Mouse (Mus musculus) embryonic facial prominence, embryonic 13.5 days (tissue): ENCODE data around the gene Fscn2. TPM values are rescaled to one million over a fixed set of nuclear protein-coding genes. Genes with fewer than 3 reads are reported as not detected.
"Not testable (repeated sequence)": the region's sequence is repeated elsewhere in the genome, so short reads cannot be mapped to it uniquely, and the experiment has no call there.

Experiments used
- ATAC-seq: fragments of 200-750 bp; cut with Nextera tagmentation; 2 replicates; pipeline ENCODE4 v1.8.0; 2017; ENCODE audit warnings: low read depth; ENCODE audit not compliant: insufficient number of reproducible peaks, insufficient read depth, low FRiP score, low TSS enrichment
- H3K27ac ChIP-seq: fragments of 300-500 bp; sonication (generic); 2 replicates; pipeline ENCODE4 v1.5.1; 2015; ENCODE audit warnings: moderate library complexity, mild to moderate bottlenecking, inconsistent platforms
- H3K27me3 ChIP-seq: fragments of 300-500 bp; sonication (generic); 2 replicates; pipeline ENCODE4 v1.6.1; 2015; ENCODE audit warnings: mild to moderate bottlenecking, inconsistent platforms
- H3K36me3 ChIP-seq: fragments of 300-500 bp; sonication (generic); 2 replicates; pipeline ENCODE4 v1.6.1; 2015; ENCODE audit warnings: mild to moderate bottlenecking, inconsistent platforms
- H3K4me1 ChIP-seq: fragments of 300-500 bp; sonication (generic); 2 replicates; pipeline ENCODE4 v1.6.1; 2015; ENCODE audit warnings: inconsistent platforms
- H3K4me2 ChIP-seq: fragments of 300-500 bp; sonication (generic); 2 replicates; pipeline ENCODE4 v1.6.1; 2015; ENCODE audit warnings: moderate library complexity, mild to moderate bottlenecking, inconsistent platforms
- H3K4me3 ChIP-seq: fragments of 300-500 bp; sonication (generic); 2 replicates; pipeline ENCODE4 v1.5.1; 2015; ENCODE audit warnings: mild to moderate bottlenecking, inconsistent platforms
- H3K9ac ChIP-seq: fragments of 300-500 bp; sonication (generic); 2 replicates; pipeline ENCODE4 v1.6.1; 2015; ENCODE audit warnings: mild to moderate bottlenecking, inconsistent platforms
- H3K9me3 ChIP-seq: fragments of 300-500 bp; sonication (generic); 2 replicates; pipeline ENCODE4 v1.6.1; 2016; ENCODE audit warnings: inconsistent platforms
- WGBS: fragments of 180-500 bp; shearing (Covaris S2); methylation state at CpG from one replicate; pipeline ENCODE4 v1.1.7; 2015; ENCODE audit warnings: mixed read lengths; 5-methylcytosine and 5-hydroxymethylcytosine counted together
- polyA plus RNA-seq: library from polyadenylated mRNA; unstranded; fragments of >200 nt; fragmentation: Nextera tagmentation; extraction: Ambion mirVana; gene quantifications from 2 replicates; pipeline ENCODE4 v1.2.1, GENCODE M21; 2015

Gene Fscn2
- polyA plus RNA-seq, 1 experiment from 2014 or later = 1.1 TPM

- Histone ChIP-seq H3K9ac (no peak overlapping the region), H3K27ac (no peak overlapping the region), H3K27me3 (no peaks in the 10 kb centered on the region), H3K4me3 (no peak overlapping the region), H3K36me3 (no peaks in the 10 kb centered on the region), H3K4me2 (no peak overlapping the region), H3K9me3 (0 out of 2 replicates have a peak, but pooled peaks cover 5% of the 10 kb centered on the region), H3K4me1 (no peaks in the 10 kb centered on the region)
- no peak for ATAC-seq
- 85% methylated on average over 6 of the region's 6 CpGs for WGBS
Observed at GRCm38 (mm10) chr11:120335431-120336021, 25.8 kb upstream of the Fscn2 start.

GRCm38 (mm10) chr11:120337447-120337846 is 23.9 kb upstream of the Fscn2 start:
- Histone ChIP-seq H3K36me3 (no peaks in the 10 kb centered on the region), H3K9ac (no peak overlapping the region), H3K9me3 (0 out of 2 replicates have a peak, but pooled peaks cover 5% of the 10 kb centered on the region), H3K27ac (no peak overlapping the region), H3K27me3 (no peaks in the 10 kb centered on the region), H3K4me2 (no peak overlapping the region), H3K4me1 (no peaks in the 10 kb centered on the region), H3K4me3 (no peak overlapping the region)
- WGBS = 26% methylated on average over 2 of the region's 2 CpGs
- ATAC-seq = no peak

- ATAC-seq = no peak
- no peak overlapping the region for H3K4me3 ChIP-seq
- H3K4me1 ChIP-seq = no peaks in the 10 kb centered on the region
- H3K36me3 ChIP-seq = no peaks in the 10 kb centered on the region
- 0 out of 2 replicates have a peak, but pooled peaks cover 5% of the 10 kb centered on the region for H3K9me3 ChIP-seq
- WGBS = 73% methylated on average over 3 of the region's 3 CpGs
- H3K27me3 ChIP-seq = no peaks in the 10 kb centered on the region
- H3K4me2 ChIP-seq = no peak overlapping the region
- H3K9ac ChIP-seq = no peak overlapping the region
- no peak overlapping the region for H3K27ac ChIP-seq
Observed at GRCm38 (mm10) chr11:120338786-120339185, 22.5 kb upstream of the Fscn2 start.

- no peak for ATAC-seq
- H3K9ac ChIP-seq = no peak overlapping the region
- no peak overlapping the region for H3K4me3 ChIP-seq
- H3K4me1 ChIP-seq = peaks cover 2% of the 10 kb centered on the region
- H3K4me2 ChIP-seq = no peak overlapping the region
- WGBS = 84% methylated on average over 10 of the region's 10 CpGs
- H3K27ac ChIP-seq = no peak overlapping the region
- peaks cover 2% of the 10 kb centered on the region for H3K36me3 ChIP-seq
- H3K9me3 ChIP-seq = no peaks in the 10 kb centered on the region
- H3K27me3 ChIP-seq = no peaks in the 10 kb centered on the region
Observed at GRCm38 (mm10) chr11:120339978-120340513, 21.3 kb upstream of the Fscn2 start.

DNA sequence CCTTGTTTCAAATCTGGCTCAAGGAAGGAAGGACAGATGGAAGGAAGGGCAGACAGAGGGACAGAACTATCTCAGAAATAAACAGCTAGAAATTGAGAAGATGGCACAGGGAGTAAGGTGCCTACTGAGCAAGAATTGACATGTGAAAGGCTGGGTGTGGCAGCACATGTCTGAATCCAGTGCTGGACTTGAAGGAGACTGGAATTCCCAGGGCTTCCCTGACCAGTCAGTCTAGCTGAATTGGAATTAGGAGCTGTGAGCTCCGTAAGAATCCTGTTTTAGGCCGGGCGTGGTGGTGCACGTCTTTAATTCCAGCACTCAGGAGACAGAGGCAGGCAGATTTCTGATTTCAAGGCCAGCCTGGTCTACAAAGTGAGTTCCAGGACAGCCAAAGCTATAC is 19.7 kb upstream of the Fscn2 start:
- no peaks in the 10 kb centered on the region for H3K9me3 ChIP-seq
- no peak overlapping the region for H3K9ac ChIP-seq
- WGBS = 93% methylated on average over 4 of the region's 4 CpGs
- ATAC-seq = no peak
- peaks cover 12% of the 10 kb centered on the region for H3K36me3 ChIP-seq
- H3K4me3 ChIP-seq = no peak overlapping the region
- peaks cover 6% of the 10 kb centered on the region for H3K4me1 ChIP-seq
- no peaks in the 10 kb centered on the region for H3K27me3 ChIP-seq
- no peak overlapping the region for H3K27ac ChIP-seq
- H3K4me2 ChIP-seq = no peak overlapping the region

DNA sequence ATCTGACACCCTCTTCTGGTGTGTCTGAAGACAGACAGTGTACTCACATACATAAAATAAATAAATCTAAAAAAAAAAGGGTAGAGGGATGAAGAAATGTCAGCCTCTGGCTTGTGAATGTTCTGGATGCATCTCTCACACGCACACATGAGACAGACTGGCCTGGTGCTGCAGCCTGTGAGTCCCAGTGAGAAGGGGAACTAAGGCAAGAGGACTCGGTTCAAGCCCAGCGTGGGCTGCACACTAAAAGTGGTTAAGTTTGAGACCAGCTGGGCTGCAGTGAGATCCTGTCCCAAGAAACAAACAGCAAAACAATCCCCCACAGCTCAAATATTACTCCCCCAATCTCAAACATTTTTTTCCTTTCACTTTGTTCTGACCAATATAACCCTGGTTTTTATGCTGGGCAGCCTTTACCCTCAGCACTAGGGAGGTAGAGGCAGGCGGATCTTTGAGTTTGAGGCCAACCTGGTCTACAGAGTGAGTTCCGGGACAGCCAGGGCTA is 18.6 kb upstream of the Fscn2 start:
- H3K36me3 ChIP-seq = peaks cover 16% of the 10 kb centered on the region
- H3K4me3 ChIP-seq = no peak overlapping the region
- H3K27me3 ChIP-seq = no peaks in the 10 kb centered on the region
- no peak overlapping the region for H3K9ac ChIP-seq
- H3K4me1 ChIP-seq = peaks cover 6% of the 10 kb centered on the region
- H3K9me3 ChIP-seq = no peaks in the 10 kb centered on the region
- WGBS = 90% methylated on average over 5 of the region's 5 CpGs
- H3K4me2 ChIP-seq = no peak overlapping the region
- H3K27ac ChIP-seq = no peak overlapping the region
- no peak for ATAC-seq

DNA sequence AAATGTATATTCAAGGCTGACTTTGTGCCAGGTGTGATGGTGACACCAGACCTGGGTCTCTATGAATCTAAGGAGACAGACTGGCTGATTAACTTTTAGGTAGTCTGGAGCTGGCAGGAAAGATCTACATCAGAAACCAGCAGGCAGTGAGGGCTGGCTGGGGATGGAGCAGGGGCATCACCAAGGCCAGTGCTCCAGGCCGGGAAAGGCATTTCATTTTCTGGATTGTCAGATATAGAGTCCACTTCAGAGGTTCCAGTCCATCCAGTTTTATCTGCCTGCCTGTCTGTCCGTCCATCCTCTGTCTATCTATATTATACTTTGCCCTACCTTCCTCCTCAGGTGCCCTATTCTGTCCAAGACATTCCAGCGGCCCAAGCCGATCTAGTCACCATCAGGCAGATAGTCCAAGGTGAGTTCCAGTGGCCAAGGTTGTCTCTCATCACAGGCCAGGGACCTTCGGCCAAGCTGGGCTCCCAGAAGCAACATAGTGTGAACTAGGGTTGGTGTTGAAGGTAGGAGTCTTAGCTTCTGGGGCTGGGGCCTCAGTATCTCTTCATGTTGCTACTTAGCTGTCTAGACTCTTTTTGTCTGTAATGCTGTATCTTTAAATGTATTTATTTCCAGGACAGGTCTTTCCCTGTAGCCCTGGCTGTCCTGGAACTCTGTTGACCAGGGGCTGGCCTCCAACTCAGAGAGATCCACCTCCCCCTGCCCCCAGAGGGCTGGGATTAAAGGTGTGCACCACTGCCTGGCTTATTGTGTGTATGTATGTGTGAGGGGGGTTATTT is 17.6 kb upstream of the Fscn2 start:
- ATAC-seq = no peak
- Histone ChIP-seq H3K27ac (0 out of 2 replicates have a peak overlapping the region, but pooled peaks have one; percentile 1), H3K4me2 (no peak overlapping the region), H3K9me3 (no peaks in the 10 kb centered on the region), H3K36me3 (peaks cover 16% of the 10 kb centered on the region), H3K27me3 (no peaks in the 10 kb centered on the region), H3K9ac (no peak overlapping the region), H3K4me3 (no peak overlapping the region), H3K4me1 (peaks cover 6% of the 10 kb centered on the region)
- WGBS = 76% methylated on average over 5 of the region's 5 CpGs

DNA sequence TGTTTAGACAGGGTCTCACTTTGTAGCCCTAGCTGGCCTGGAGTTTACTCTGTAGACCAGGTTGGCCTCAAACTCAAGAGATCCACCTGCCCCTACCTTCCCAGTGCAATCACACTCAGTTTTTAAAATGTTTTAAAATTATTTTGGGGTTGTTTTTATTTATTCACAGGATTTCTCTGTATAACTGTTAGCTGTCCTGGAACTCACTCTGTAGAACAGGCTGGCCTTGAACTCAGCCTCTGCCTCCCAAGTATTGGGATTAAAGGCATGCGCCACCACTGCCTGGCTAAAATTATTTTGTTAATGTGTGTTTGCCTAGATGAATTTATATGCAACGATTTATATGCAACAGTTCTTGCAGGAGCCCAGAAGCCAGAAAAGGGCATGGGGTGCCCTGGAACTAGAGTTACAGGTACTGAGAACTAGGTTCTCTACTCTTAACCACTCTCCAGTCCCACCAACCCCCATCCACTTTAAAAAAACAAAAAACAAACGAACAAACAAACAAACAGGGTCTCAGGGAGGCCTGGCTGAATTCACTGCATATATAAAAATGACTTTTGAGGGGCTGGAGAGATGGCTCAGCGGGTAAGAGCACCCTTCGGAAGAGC is 16.9 kb upstream of the Fscn2 start:
- no peaks in the 10 kb centered on the region for H3K9me3 ChIP-seq
- H3K27me3 ChIP-seq = no peaks in the 10 kb centered on the region
- peak overlapping the region; percentile 22; the same call in 1 of the 2 replicates for H3K27ac ChIP-seq
- H3K4me3 ChIP-seq = 0 out of 2 replicates have a peak overlapping the region, but pooled peaks have one; percentile 32
- 48% methylated on average over 5 of the region's 5 CpGs for WGBS
- peaks cover 10% of the 10 kb centered on the region for H3K4me1 ChIP-seq
- ATAC-seq = no peak
- H3K9ac ChIP-seq = no peak overlapping the region
- H3K4me2 ChIP-seq = no peak overlapping the region
- H3K36me3 ChIP-seq = peaks cover 16% of the 10 kb centered on the region

GRCm38 (mm10) chr11:120345067-120345681 is 16.2 kb upstream of the Fscn2 start:
- Histone ChIP-seq H3K4me2 (peak overlapping the region; percentile 52), H3K36me3 (peaks cover 16% of the 10 kb centered on the region), H3K27ac (peak overlapping the region; percentile 48), H3K4me3 (peak overlapping the region; percentile 32), H3K9me3 (no peaks in the 10 kb centered on the region), H3K9ac (peak overlapping the region; percentile 52; the same call in 1 of the 2 replicates), H3K4me1 (peaks cover 12% of the 10 kb centered on the region), H3K27me3 (no peaks in the 10 kb centered on the region)
- WGBS = 29% methylated on average over 1 of the region's 1 CpGs
- no peak for ATAC-seq

- H3K27me3 ChIP-seq, ATAC-seq, H3K9me3 ChIP-seq, H3K27ac ChIP-seq: not testable (repeated sequence)
- peak overlapping the region; percentile 49 for H3K4me3 ChIP-seq
- H3K9ac ChIP-seq = peak overlapping the region; percentile 77
- H3K4me1 ChIP-seq = peaks cover 22% of the 10 kb centered on the region
- peaks cover 19% of the 10 kb centered on the region for H3K36me3 ChIP-seq
- H3K4me2 ChIP-seq = peak overlapping the region; percentile 75
- WGBS = 60% methylated on average over 11 of the region's 13 CpGs
Observed at GRCm38 (mm10) chr11:120346383-120347034, 14.8 kb upstream of the Fscn2 start.

DNA sequence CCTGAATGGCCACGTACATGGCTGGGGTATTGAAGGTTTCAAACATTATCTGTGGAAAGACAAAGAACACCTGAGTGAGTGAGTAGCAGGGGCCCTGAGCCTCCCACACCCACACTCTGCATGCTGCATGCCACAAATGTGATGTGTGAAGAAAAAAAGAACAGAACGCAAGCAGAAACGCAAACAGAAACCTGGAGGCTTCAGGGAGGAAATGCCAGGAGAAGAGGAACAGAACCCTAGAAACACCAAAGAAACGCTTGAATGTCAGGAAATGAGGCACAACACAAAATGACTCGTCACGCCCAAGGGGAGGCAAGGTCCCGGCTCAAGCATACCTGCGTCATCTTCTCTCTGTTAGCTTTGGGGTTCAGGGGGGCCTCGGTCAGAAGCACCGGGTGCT is 14.0 kb upstream of the Fscn2 start:
- Histone ChIP-seq H3K4me3 (peak overlapping the region; percentile 100), H3K27ac (peak overlapping the region; percentile 99), H3K36me3 (peaks cover 21% of the 10 kb centered on the region), H3K9me3 (no peaks in the 10 kb centered on the region), H3K9ac (peak overlapping the region; percentile 100), H3K4me1 (peaks cover 22% of the 10 kb centered on the region), H3K27me3 (no peaks in the 10 kb centered on the region), H3K4me2 (peak overlapping the region; percentile 94)
- ATAC-seq = no peak
- 7% methylated on average over 10 of the region's 10 CpGs for WGBS
